Mouse (Mus musculus) hindbrain, embryonic 14.5 days (tissue): ENCODE results near the gene Ucn2. TPM values are rescaled to one million over a fixed set of nuclear protein-coding genes. Genes with fewer than 3 reads are reported as not detected.

ENCODE experiments used
- ATAC-seq: fragments of 200-750 bp; cut with Nextera tagmentation; 2 replicates; pipeline ENCODE4 v1.8.0; 2017; ENCODE audit warnings: moderate number of reproducible peaks, mild to moderate bottlenecking, moderate TSS enrichment, moderate library complexity; ENCODE audit not compliant: low FRiP score
- DNase-seq: peaks from one replicate; pipeline ENCODE4 v3.0.0-alpha.2; 2015; ENCODE audit warnings: low spot score
- H3K27ac ChIP-seq: fragments of 300-500 bp; sonication (generic); 2 replicates; pipeline ENCODE4 v1.5.1; 2014; ENCODE audit warnings: mild to moderate bottlenecking, moderate library complexity
- H3K27me3 ChIP-seq: fragments of 300-500 bp; sonication (generic); 2 replicates; pipeline ENCODE4 v1.6.1; 2014; ENCODE audit warnings: mild to moderate bottlenecking, low read length, mixed read lengths; ENCODE audit not compliant: control insufficient read depth, insufficient read depth
- H3K36me3 ChIP-seq: fragments of 300-500 bp; sonication (generic); replicated peaks from 2 replicates; pipeline ENCODE4 v1.6.1; 2014; ENCODE audit not compliant: control insufficient read depth, insufficient read depth
- H3K4me1 ChIP-seq: fragments of 300-500 bp; sonication (generic); replicated peaks from 2 replicates; pipeline ENCODE4 v1.6.1; 2014; ENCODE audit warnings: antibody characterized with exemption, low read length, mixed read lengths; ENCODE audit not compliant: control insufficient read depth, insufficient read depth
- H3K4me2 ChIP-seq: fragments of 300-500 bp; sonication (generic); replicated peaks from 2 replicates; pipeline ENCODE4 v1.6.1; 2014; ENCODE audit warnings: mild to moderate bottlenecking, moderate library complexity
- H3K4me3 ChIP-seq: fragments of 300-500 bp; sonication (generic); replicated peaks from 2 replicates; pipeline ENCODE4 v1.5.1; 2014; ENCODE audit warnings: mild to moderate bottlenecking, low read length
- H3K9ac ChIP-seq: fragments of 300-500 bp; sonication (generic); 2 replicates; pipeline ENCODE4 v1.6.1; 2014
- H3K9me3 ChIP-seq: fragments of 300-500 bp; sonication (generic); 2 replicates; pipeline ENCODE4 v1.6.1; 2016; ENCODE audit warnings: low read length; ENCODE audit not compliant: control insufficient read depth
- WGBS: fragments of 180-500 bp; shearing (Covaris S2); extraction: QIAGEN DNeasy Blood & Tissue Kit; methylation state at CpG from one replicate; pipeline ENCODE4 v1.1.7; 2014; 5-methylcytosine and 5-hydroxymethylcytosine counted together
- polyA plus RNA-seq: library from polyadenylated mRNA; unstranded; fragments of >200 nt; fragmentation: Nextera tagmentation; extraction: Ambion mirVana; gene quantifications from 2 replicates; pipeline ENCODE4 v1.2.1, GENCODE M21; 2014

The Ucn2 gene
- polyA plus RNA-seq, 1 experiment from 2014 or later, result 0.23 TPM

- Histone ChIP-seq H3K9me3 (no peaks in the 10 kb centered on the region), H3K4me1 (no peaks in the 10 kb centered on the region), H3K9ac (no peak overlapping the region), H3K36me3 (peaks cover 5% of the 10 kb centered on the region; the same call in 1 of the 2 replicates), H3K4me2 (no peak overlapping the region), H3K27ac (no peak overlapping the region), H3K4me3 (no peak overlapping the region), H3K27me3 (no peaks in the 10 kb centered on the region)
- no peak for ATAC-seq
- DNase-seq, result peak; percentile 75
- WGBS, result 11% methylated on average over 3 of the region's 3 CpGs
Observed at GRCm38 (mm10) chr9:109000726-109001125, 14.9 kb downstream of the Ucn2 start.

DNA sequence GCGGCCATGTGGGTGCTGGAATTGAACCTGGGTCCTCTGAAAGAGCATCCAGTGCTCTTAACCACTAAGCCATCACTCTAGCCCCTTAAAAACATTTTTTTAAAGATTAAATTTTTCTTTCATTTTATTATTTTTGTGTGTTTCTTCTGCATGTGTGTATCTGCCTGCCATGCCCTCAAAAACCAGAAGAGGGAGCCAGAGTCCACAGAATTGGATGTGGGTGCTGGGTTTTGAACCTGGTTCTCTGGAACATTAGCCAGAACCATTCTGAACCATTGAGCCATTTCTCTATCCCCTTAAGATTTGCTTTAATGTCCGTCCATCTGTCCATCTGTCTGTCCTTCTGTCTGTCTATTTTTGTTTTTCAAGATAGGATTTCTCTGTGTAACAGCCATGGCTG is 17.4 kb downstream of the Ucn2 start:
- H3K27me3 ChIP-seq, result no peaks in the 10 kb centered on the region
- 58% methylated on average over 2 of the region's 2 CpGs for WGBS
- H3K4me1 ChIP-seq, result no peaks in the 10 kb centered on the region
- H3K4me3 ChIP-seq, result no peak overlapping the region
- DNase-seq (peak; percentile 45), ATAC-seq (no peak)
- peaks cover 21% of the 10 kb centered on the region for H3K36me3 ChIP-seq
- no peak overlapping the region for H3K4me2 ChIP-seq
- no peak overlapping the region for H3K27ac ChIP-seq
- no peak overlapping the region for H3K9ac ChIP-seq
- no peaks in the 10 kb centered on the region for H3K9me3 ChIP-seq

DNA sequence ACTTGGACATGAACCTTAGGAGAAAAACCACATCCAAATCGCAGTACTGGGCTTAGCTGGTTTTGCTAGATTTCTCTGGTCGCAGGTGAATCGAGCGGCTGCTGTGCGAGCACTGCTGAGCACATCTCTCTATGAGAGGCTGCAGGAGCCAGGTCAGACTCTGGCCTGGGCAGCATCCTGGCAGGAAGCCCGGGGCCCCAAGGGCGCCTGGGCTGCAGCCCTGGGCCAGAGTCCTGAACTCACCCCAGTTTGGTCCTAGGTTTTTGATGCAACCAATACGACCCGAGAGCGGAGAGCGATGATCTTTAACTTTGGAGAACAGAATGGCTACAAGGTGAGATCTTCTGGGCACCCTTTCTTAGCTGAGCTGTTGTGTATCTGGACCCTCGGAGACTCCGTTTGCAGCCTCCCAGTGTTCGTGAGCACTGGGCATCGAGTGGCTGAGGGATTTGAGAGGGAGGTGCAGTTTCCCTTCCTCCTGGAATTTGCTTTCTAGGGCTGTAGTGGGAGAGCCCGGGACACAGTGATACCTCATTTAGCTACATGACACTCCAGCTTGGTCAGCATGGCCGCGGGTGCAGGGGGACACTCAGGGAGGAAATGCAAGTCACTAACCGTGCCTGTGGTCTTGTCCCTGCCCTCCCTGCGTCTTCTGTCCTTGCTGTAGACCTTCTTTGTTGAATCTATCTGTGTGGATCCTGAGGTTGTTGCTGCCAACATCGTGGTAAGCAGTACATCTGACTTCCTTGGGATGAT is 21.4 kb downstream of the Ucn2 start:
- Histone ChIP-seq H3K4me2 (no peak overlapping the region), H3K27me3 (no peaks in the 10 kb centered on the region), H3K9me3 (no peaks in the 10 kb centered on the region), H3K4me1 (no peaks in the 10 kb centered on the region), H3K4me3 (no peak overlapping the region), H3K9ac (no peak overlapping the region), H3K27ac (no peak overlapping the region), H3K36me3 (peaks cover 47% of the 10 kb centered on the region)
- ATAC-seq (no peak), DNase-seq (no peak)
- 87% methylated on average over 21 of the region's 21 CpGs for WGBS

GRCm38 (mm10) chr9:109008081-109008480 is 22.3 kb downstream of the Ucn2 start:
- H3K27ac ChIP-seq, result no peak overlapping the region
- no peak overlapping the region for H3K4me3 ChIP-seq
- 77% methylated on average over 9 of the region's 9 CpGs for whole genome bisulfite sequencing
- no peaks in the 10 kb centered on the region for H3K9me3 ChIP-seq
- ATAC-seq (no peak), DNase-seq (no peak)
- no peaks in the 10 kb centered on the region for H3K27me3 ChIP-seq
- peaks cover 54% of the 10 kb centered on the region for H3K36me3 ChIP-seq
- no peak overlapping the region for H3K4me2 ChIP-seq
- H3K4me1 ChIP-seq, result no peaks in the 10 kb centered on the region
- no peak overlapping the region for H3K9ac ChIP-seq

GRCm38 (mm10) chr9:109008994-109009635 is 23.3 kb downstream of the Ucn2 start:
- ATAC-seq (no peak), DNase-seq (no peak)
- H3K36me3 ChIP-seq, result peaks cover 60% of the 10 kb centered on the region
- H3K27ac ChIP-seq, result no peak overlapping the region
- no peak overlapping the region for H3K9ac ChIP-seq
- no peaks in the 10 kb centered on the region for H3K27me3 ChIP-seq
- H3K4me3 ChIP-seq, result no peak overlapping the region
- H3K9me3 ChIP-seq, result no peaks in the 10 kb centered on the region
- 75% methylated on average over 9 of the region's 10 CpGs for WGBS
- no peak overlapping the region for H3K4me2 ChIP-seq
- H3K4me1 ChIP-seq, result no peaks in the 10 kb centered on the region

DNA sequence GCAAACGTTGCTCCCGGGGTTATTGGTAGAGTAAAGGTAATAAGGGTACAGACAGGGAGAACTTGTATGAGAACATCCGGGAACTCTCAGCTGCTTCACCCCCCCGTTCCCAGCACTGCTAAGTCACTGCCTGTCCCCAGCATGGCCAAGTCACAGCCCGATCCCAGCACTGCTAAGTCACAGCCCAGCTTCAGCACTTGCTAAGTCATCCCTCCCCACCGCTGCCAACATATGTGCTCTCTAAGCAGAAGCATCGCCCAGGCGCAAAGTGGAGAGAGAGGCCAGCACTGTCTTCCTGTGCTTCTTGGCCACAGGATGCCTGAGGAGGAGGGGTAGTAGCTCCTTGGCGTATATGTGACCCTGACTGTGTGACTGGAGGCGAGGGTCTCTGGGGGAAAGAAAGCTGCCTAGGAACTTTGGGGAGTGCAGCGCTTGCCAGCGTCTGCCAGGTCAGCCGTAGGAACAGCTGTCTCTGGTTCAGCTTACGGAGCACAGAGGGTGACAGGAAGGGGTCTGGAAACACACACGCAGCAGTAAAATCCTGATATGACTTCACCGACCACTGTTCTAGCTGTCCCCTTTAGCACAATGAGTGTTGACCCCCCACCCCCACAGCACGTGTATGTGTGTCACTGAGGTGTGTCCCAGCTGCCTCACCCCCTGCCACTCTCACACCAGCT is 24.0 kb downstream of the Ucn2 start:
- ATAC-seq (no peak), DNase-seq (no peak)
- peaks cover 60% of the 10 kb centered on the region for H3K36me3 ChIP-seq
- no peak overlapping the region for H3K4me2 ChIP-seq
- H3K9me3 ChIP-seq, result no peaks in the 10 kb centered on the region
- 63% methylated on average over 17 of the region's 17 CpGs for WGBS
- H3K27me3 ChIP-seq, result no peaks in the 10 kb centered on the region
- no peak overlapping the region for H3K9ac ChIP-seq
- no peaks in the 10 kb centered on the region for H3K4me1 ChIP-seq
- H3K27ac ChIP-seq, result no peak overlapping the region
- no peak overlapping the region for H3K4me3 ChIP-seq

DNA sequence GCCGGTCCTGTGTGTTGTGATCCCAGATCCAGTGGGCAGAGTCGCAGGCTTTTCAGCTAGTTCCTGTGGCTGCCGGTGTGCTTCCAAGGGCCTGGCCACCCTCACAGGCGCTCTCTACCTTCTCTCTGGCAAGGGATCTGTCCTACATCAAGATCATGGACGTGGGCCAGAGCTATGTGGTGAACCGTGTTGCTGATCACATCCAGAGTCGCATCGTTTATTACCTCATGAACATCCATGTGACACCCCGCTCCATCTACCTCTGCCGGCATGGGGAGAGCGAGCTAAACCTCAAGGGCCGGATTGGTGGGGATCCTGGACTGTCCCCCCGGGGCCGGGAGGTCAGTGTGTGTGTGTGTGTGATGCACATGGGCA is 24.5 kb downstream of the Ucn2 start:
- H3K9me3 ChIP-seq, result no peaks in the 10 kb centered on the region
- no peak overlapping the region for H3K27ac ChIP-seq
- H3K27me3 ChIP-seq, result no peaks in the 10 kb centered on the region
- no peak overlapping the region for H3K4me3 ChIP-seq
- DNase-seq (no peak), ATAC-seq (no peak)
- H3K36me3 ChIP-seq, result peaks cover 60% of the 10 kb centered on the region
- no peaks in the 10 kb centered on the region for H3K4me1 ChIP-seq
- no peak overlapping the region for H3K4me2 ChIP-seq
- WGBS, result 89% methylated on average over 14 of the region's 14 CpGs
- no peak overlapping the region for H3K9ac ChIP-seq

DNA sequence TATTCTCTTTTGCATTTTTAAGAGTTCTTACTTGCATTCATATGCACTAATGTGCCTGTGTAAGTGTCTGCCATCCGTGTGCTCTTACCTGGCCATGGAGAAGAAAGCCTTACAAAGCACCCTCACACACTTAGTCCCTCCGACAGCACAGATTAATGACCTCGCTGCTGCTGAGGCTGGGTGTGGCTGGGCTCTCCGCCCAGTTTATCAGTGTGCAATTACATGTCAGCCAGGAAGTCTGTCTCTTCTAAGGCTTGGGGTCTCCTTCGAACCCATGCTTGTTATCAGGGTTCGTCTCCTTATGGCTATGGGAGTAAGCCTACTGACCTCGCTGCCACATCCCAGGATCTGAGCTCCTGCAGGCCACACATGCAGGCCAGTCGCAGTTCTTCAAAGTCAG is 29.6 kb downstream of the Ucn2 start:
- no peak for DNase-seq
- H3K9me3 ChIP-seq, result no peaks in the 10 kb centered on the region
- H3K9ac ChIP-seq, result no peak overlapping the region
- no peak overlapping the region for H3K4me3 ChIP-seq
- no peaks in the 10 kb centered on the region for H3K4me1 ChIP-seq
- H3K27me3 ChIP-seq, result no peaks in the 10 kb centered on the region
- H3K4me2 ChIP-seq, result no peak overlapping the region
- H3K36me3 ChIP-seq, result peaks cover 39% of the 10 kb centered on the region
- ATAC-seq, result no peak
- 79% methylated on average over 8 of the region's 8 CpGs for WGBS
- no peak overlapping the region for H3K27ac ChIP-seq

DNA sequence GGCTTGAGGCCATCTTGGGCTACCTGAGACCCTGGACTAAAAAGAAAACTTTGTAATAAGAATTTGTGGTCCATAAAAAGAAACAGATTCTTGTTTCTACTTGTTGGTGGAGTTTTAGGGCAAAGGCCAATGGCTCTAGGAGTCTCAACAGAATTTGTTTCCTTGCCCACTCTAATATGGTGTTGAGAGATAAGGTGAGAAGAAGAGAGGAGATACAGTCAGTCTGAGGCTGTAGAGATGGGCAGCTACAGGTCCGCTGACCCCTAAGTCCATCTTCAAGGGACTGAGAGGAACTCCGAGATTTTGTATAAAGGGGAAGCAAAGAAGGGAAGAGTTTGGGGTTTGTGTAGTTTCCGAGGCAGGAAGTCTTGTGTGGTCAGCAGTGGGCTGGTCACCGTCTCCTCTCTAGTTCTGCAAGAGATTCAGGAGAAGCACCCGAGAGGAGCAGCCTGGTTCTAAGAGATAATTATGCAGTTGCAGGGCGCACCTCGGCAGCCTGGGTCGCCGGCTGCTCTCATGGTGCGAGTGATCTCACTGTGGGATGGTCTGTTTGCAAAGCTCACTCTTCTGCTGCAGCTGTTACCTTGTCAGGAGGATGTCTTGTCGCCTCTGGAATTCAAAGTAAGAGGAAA is 31.3 kb downstream of the Ucn2 start:
- 71% methylated on average over 11 of the region's 11 CpGs for WGBS
- DNase-seq, result no peak
- peaks cover 22% of the 10 kb centered on the region for H3K36me3 ChIP-seq
- ATAC-seq, result no peak
- H3K4me1 ChIP-seq, result no peaks in the 10 kb centered on the region
- no peak overlapping the region for H3K4me2 ChIP-seq
- no peak overlapping the region for H3K4me3 ChIP-seq
- H3K9ac ChIP-seq, result no peak overlapping the region
- H3K9me3 ChIP-seq, result no peaks in the 10 kb centered on the region
- H3K27me3 ChIP-seq, result no peaks in the 10 kb centered on the region
- H3K27ac ChIP-seq, result no peak overlapping the region
